Mouse (Mus musculus): ENCODE data around the gene F2r. TPM values are rescaled to one million over a fixed set of nuclear protein-coding genes. Genes with fewer than 3 reads are reported as not detected.
A peak's percentile ranks its signal among the peaks of the same experiment; 100 is the strongest.

F2r gene
- polyA plus RNA-seq, 2 experiments, result 11.5 to 25.7 TPM

GRCm38 (mm10) chr13:95616512-95616911 lies 1.8 kb downstream of the F2r start:
- Histone ChIP-seq H3K27me3 (ENCODE audit: control insufficient read depth, insufficient read depth, low read length) (no peaks in the 10 kb centered on the region), H3K36me3 (replicated peaks; ENCODE audit: control insufficient read depth, insufficient read depth, low read depth) (peaks cover 9% of the 10 kb centered on the region), H3K4me3 (ENCODE audit: insufficient read depth in 1 of 2, low read depth in 2 of 2, low read length in 2 of 2) (peak overlapping the region; percentile 95 to 98), H3K9ac (replicated peaks) (peak overlapping the region; percentile 98), H3K9me3 (ENCODE audit: control insufficient read depth, low read length) (no peaks in the 10 kb centered on the region), H3K4me2 (ENCODE audit: low read depth) (peak overlapping the region; percentile 95), H3K4me1 (replicated peaks; ENCODE audit: control insufficient read depth in 2 of 2, insufficient read depth in 2 of 2, low read length in 1 of 2) (peaks cover 11 to 33% of the 10 kb centered on the region in 2 experiments), H3K27ac (peak overlapping the region; percentile 80)
- 0 out of 2 replicates have a peak, but pooled peaks have one; percentile 10 for TF ChIP-seq CTCF (IDR thresholded peaks at IDR 0.05; ENCODE audit: low read depth)
- no peak for TF ChIP-seq EP300 (IDR thresholded peaks at IDR 0.05; ENCODE audit: low read depth)
- DNase-seq (ENCODE audit: low read depth in 3 of 3, low spot score in 3 of 3), result peak in 1 of 3 experiments; percentile 44
- WGBS (ENCODE audit: insufficient replicate concordance), result 12% methylated on average over 11 of the region's 11 CpGs
- ATAC-seq (ENCODE audit: insufficient read depth), result peak; percentile 65

GRCm38 (mm10) chr13:95614757-95615156 lies 3.5 kb downstream of the F2r start:
- 52% methylated on average over 6 of the region's 6 CpGs for WGBS (ENCODE audit: insufficient replicate concordance)
- TF ChIP-seq CTCF (IDR thresholded peaks at IDR 0.05; ENCODE audit: low read depth) (no peak), EP300 (IDR thresholded peaks at IDR 0.05; ENCODE audit: low read depth) (no peak)
- DNase-seq (ENCODE audit: low read depth in 3 of 3, low spot score in 3 of 3) (no peak), ATAC-seq (ENCODE audit: insufficient read depth) (no peak)
- peak overlapping the region; percentile 38; the same call in 1 of the 2 replicates for H3K4me2 ChIP-seq (ENCODE audit: low read depth)
- peak overlapping the region in 1 of 2 experiments; percentile 4; a peak in 1 of 4 replicates for H3K4me3 ChIP-seq (ENCODE audit: insufficient read depth in 1 of 2, low read depth in 2 of 2, low read length in 2 of 2)
- 0 out of 2 replicates have a peak overlapping the region, but pooled peaks have one; percentile 2 for H3K9ac ChIP-seq (replicated peaks)
- no peaks in the 10 kb centered on the region for H3K27me3 ChIP-seq (ENCODE audit: control insufficient read depth, insufficient read depth, low read length)
- H3K9me3 ChIP-seq (ENCODE audit: control insufficient read depth, low read length), result no peaks in the 10 kb centered on the region
- H3K4me1 ChIP-seq (replicated peaks; ENCODE audit: control insufficient read depth in 2 of 2, insufficient read depth in 2 of 2, low read length in 1 of 2), result peaks cover 22 to 47% of the 10 kb centered on the region in 2 experiments
- peaks cover 11% of the 10 kb centered on the region for H3K36me3 ChIP-seq (replicated peaks; ENCODE audit: control insufficient read depth, insufficient read depth, low read depth)
- H3K27ac ChIP-seq, result no peak overlapping the region

- ATAC-seq (ENCODE audit: insufficient read depth), result no peak
- Histone ChIP-seq H3K4me2 (ENCODE audit: low read depth) (no peak overlapping the region), H3K36me3 (replicated peaks; ENCODE audit: control insufficient read depth, insufficient read depth, low read depth) (peaks cover 11% of the 10 kb centered on the region), H3K27me3 (ENCODE audit: control insufficient read depth, insufficient read depth, low read length) (no peaks in the 10 kb centered on the region), H3K27ac (no peak overlapping the region), H3K4me3 (ENCODE audit: insufficient read depth in 1 of 2, low read depth in 2 of 2, low read length in 2 of 2) (no peak overlapping the region), H3K4me1 (replicated peaks; ENCODE audit: control insufficient read depth in 2 of 2, insufficient read depth in 2 of 2, low read length in 1 of 2) (peaks cover 24 to 55% of the 10 kb centered on the region in 2 experiments), H3K9me3 (ENCODE audit: control insufficient read depth, low read length) (no peaks in the 10 kb centered on the region), H3K9ac (replicated peaks) (no peak overlapping the region; the same call in 1 of the 2 replicates)
- TF ChIP-seq EP300 (IDR thresholded peaks at IDR 0.05; ENCODE audit: low read depth) (no peak), CTCF (IDR thresholded peaks at IDR 0.05; ENCODE audit: low read depth) (no peak)
- no peak for DNase-seq (ENCODE audit: low read depth in 3 of 3, low spot score in 3 of 3)
- 65% methylated on average over 10 of the region's 10 CpGs for WGBS (ENCODE audit: insufficient replicate concordance)
Observed at GRCm38 (mm10) chr13:95612243-95612642, 6.0 kb downstream of the F2r start.

- H3K27ac ChIP-seq, result no peak overlapping the region
- peaks cover 24 to 55% of the 10 kb centered on the region in 2 experiments for H3K4me1 ChIP-seq (replicated peaks; ENCODE audit: control insufficient read depth in 2 of 2, insufficient read depth in 2 of 2, low read length in 1 of 2)
- H3K36me3 ChIP-seq (replicated peaks; ENCODE audit: control insufficient read depth, insufficient read depth, low read depth), result peaks cover 14% of the 10 kb centered on the region
- H3K27me3 ChIP-seq (ENCODE audit: control insufficient read depth, insufficient read depth, low read length), result no peaks in the 10 kb centered on the region
- H3K9ac ChIP-seq (replicated peaks), result no peak overlapping the region; the same call in 1 of the 2 replicates
- H3K4me2 ChIP-seq (ENCODE audit: low read depth), result no peak overlapping the region; the same call in 1 of the 2 replicates
- no peak for TF ChIP-seq CTCF (IDR thresholded peaks at IDR 0.05; ENCODE audit: low read depth)
- no peak for TF ChIP-seq EP300 (IDR thresholded peaks at IDR 0.05; ENCODE audit: low read depth)
- 75% methylated on average over 4 of the region's 4 CpGs for WGBS (ENCODE audit: insufficient replicate concordance)
- no peak for DNase-seq (ENCODE audit: low read depth in 3 of 3, low spot score in 3 of 3)
- no peak overlapping the region for H3K4me3 ChIP-seq (ENCODE audit: insufficient read depth in 1 of 2, low read depth in 2 of 2, low read length in 2 of 2)
- H3K9me3 ChIP-seq (ENCODE audit: control insufficient read depth, low read length), result no peaks in the 10 kb centered on the region
- no peak for ATAC-seq (ENCODE audit: insufficient read depth)
Observed at GRCm38 (mm10) chr13:95611752-95612151, 6.5 kb downstream of the F2r start.

GRCm38 (mm10) chr13:95610786-95611562 lies 7.3 kb downstream of the F2r start:
- no peak overlapping the region for H3K4me3 ChIP-seq (ENCODE audit: insufficient read depth in 1 of 2, low read depth in 2 of 2, low read length in 2 of 2)
- H3K4me2 ChIP-seq (ENCODE audit: low read depth), result peak overlapping the region; percentile 3; the same call in 1 of the 2 replicates
- peak; percentile 85 for ATAC-seq (ENCODE audit: insufficient read depth)
- no peaks in the 10 kb centered on the region for H3K27me3 ChIP-seq (ENCODE audit: control insufficient read depth, insufficient read depth, low read length)
- 60% methylated on average over 16 of the region's 16 CpGs for WGBS (ENCODE audit: insufficient replicate concordance)
- H3K4me1 ChIP-seq (replicated peaks; ENCODE audit: control insufficient read depth in 2 of 2, insufficient read depth in 2 of 2, low read length in 1 of 2), result peaks cover 21 to 49% of the 10 kb centered on the region in 2 experiments
- peak overlapping the region; percentile 37 for H3K27ac ChIP-seq
- no peak overlapping the region for H3K9ac ChIP-seq (replicated peaks)
- peak; percentile 47 for TF ChIP-seq EP300 (IDR thresholded peaks at IDR 0.05; ENCODE audit: low read depth)
- no peak for TF ChIP-seq CTCF (IDR thresholded peaks at IDR 0.05; ENCODE audit: low read depth)
- peaks cover 14% of the 10 kb centered on the region for H3K36me3 ChIP-seq (replicated peaks; ENCODE audit: control insufficient read depth, insufficient read depth, low read depth)
- DNase-seq (ENCODE audit: low read depth in 3 of 3, low spot score in 3 of 3), result peak in 2 of 3 experiments; percentile 35 to 63
- no peaks in the 10 kb centered on the region for H3K9me3 ChIP-seq (ENCODE audit: control insufficient read depth, low read length)

Data from liver, embryonic 14.5 days (tissue).